Mouse (Mus musculus) lung, postnatal 0 days (tissue): Measurements from ENCODE around the gene Abl1.

Experiments used
- CTCF ChIP-seq: IDR thresholded peaks from 2 replicates; pipeline ENCODE4 v1.5.1; 2016; ENCODE audit warnings: antibody characterized with exemption, mild to moderate bottlenecking
- EP300 ChIP-seq: IDR thresholded peaks from 2 replicates; pipeline ENCODE4 v1.6.1; 2016; ENCODE audit warnings: antibody characterized with exemption, mild to moderate bottlenecking, control low read depth

DNA sequence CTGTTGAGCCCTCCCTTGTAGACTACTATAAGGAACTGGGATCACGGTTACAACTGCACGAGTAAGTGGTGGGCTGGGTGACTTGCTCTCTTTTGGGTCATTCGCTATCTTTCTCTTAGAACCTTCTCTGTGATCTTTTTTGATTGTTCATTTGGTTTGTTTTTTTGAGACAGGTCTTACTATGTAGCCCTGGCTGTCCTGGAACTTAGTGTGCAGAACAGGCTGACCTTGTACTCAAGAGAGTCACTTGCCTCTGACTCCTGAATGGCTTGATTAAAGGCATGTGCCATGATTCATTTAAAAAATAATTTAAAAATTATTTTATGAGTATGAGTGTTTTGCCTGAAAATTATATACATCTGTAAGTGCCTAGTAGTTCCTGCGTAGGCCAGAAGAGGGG, 26.6 kb downstream of the Abl1 start:
- TF ChIP-seq EP300 (no peak), CTCF (no peak)
